Mouse (Mus musculus): Measurements from ENCODE around the gene Eme2.

GRCm38 (mm10) chr17:24849733-24850064 is 45.2 kb downstream of the Eme2 start:
- TF ChIP-seq CTCF (IDR thresholded peaks at IDR 0.05; ENCODE audit: insufficient read depth, low read depth, low read length): no peak
- no peak for TF ChIP-seq POLR2A (IDR thresholded peaks at IDR 0.05; ENCODE audit: insufficient read depth, low read depth, low read length)

Measured in olfactory bulb, adult 2 months (tissue).